Mouse (Mus musculus): ENCODE measurements around the gene Hacd2. TPM values are rescaled to one million over a fixed set of nuclear protein-coding genes. Genes with fewer than 3 reads are reported as not detected.

Hacd2 gene
- 10 to 100 TPM; 11.8 to 13.9 (median 12.2) TPM for polyA plus RNA-seq (2017; shearing (Covaris generic))

GRCm38 (mm10) chr16:35022242-35023137 is at the start of gene Hacd2:
Gene Hacd2 (plus strand): TSS chr16:35022428.
- peak; percentile 95 for ATAC-seq

GRCm38 (mm10) chr16:34972471-34972870 is 49.8 kb upstream of the Hacd2 start:
- ATAC-seq: no peak

- no peak for ATAC-seq
Observed at GRCm38 (mm10) chr16:34975544-34975943, 46.7 kb upstream of the Hacd2 start.

GRCm38 (mm10) chr16:34976630-34977029 is 45.6 kb upstream of the Hacd2 start:
- no peak for ATAC-seq

- no peak for ATAC-seq
Observed at GRCm38 (mm10) chr16:34978018-34978417, 44.2 kb upstream of the Hacd2 start.

- ATAC-seq: no peak
Observed at GRCm38 (mm10) chr16:34981009-34981408, 41.2 kb upstream of the Hacd2 start.

- ATAC-seq: no peak
Observed at GRCm38 (mm10) chr16:34984203-34985030, 37.8 kb upstream of the Hacd2 start.

GRCm38 (mm10) chr16:34985031-34985346 is 37.2 kb upstream of the Hacd2 start:
- no peak for ATAC-seq

- ATAC-seq: no peak
Observed at GRCm38 (mm10) chr16:34986211-34986825, 35.9 kb upstream of the Hacd2 start.

GRCm38 (mm10) chr16:34991365-34991764 is 30.9 kb upstream of the Hacd2 start:
- ATAC-seq: no peak

- no peak for ATAC-seq
Observed at GRCm38 (mm10) chr16:34992854-34993253, 29.4 kb upstream of the Hacd2 start.

- no peak for ATAC-seq
Observed at GRCm38 (mm10) chr16:34993694-34994330, 28.4 kb upstream of the Hacd2 start.

- no peak for ATAC-seq
Observed at GRCm38 (mm10) chr16:34994641-34995141, 27.5 kb upstream of the Hacd2 start.

GRCm38 (mm10) chr16:34996133-34996532 is 26.1 kb upstream of the Hacd2 start:
- no peak for ATAC-seq

- no peak for ATAC-seq
Observed at GRCm38 (mm10) chr16:34997052-34997451, 25.2 kb upstream of the Hacd2 start.

- ATAC-seq: no peak
Observed at GRCm38 (mm10) chr16:34997576-34997975, 24.7 kb upstream of the Hacd2 start.

- ATAC-seq: no peak
Observed at GRCm38 (mm10) chr16:34999016-34999415, 23.2 kb upstream of the Hacd2 start.

GRCm38 (mm10) chr16:34999986-35000385 is 22.2 kb upstream of the Hacd2 start:
- ATAC-seq: no peak

GRCm38 (mm10) chr16:35000923-35001560 is 21.2 kb upstream of the Hacd2 start:
- no peak for ATAC-seq

- no peak for ATAC-seq
Observed at GRCm38 (mm10) chr16:35004356-35004755, 17.9 kb upstream of the Hacd2 start.

- ATAC-seq: no peak
Observed at GRCm38 (mm10) chr16:35004756-35005155, 17.5 kb upstream of the Hacd2 start.

- no peak for ATAC-seq
Observed at GRCm38 (mm10) chr16:35006251-35006650, 16.0 kb upstream of the Hacd2 start.
